Mouse (Mus musculus) embryonic fibroblast, embryonic 13.5 days (primary cell): ENCODE measurements at regions not wholly inside any gene's neighbourhood (a gene's known extent, or its start where the extent isn't known, plus 50 kb on each side); places are given as distances from the start of the nearest gene placed in this dataset.

Experiments
- CTCF ChIP-seq: IDR thresholded peaks from 2 replicates; pipeline ENCODE4 v1.5.1; 2011; ENCODE audit warnings: mild to moderate bottlenecking, control low read depth, low read length, moderate library complexity, borderline replicate concordance; ENCODE audit not compliant: insufficient read depth
- POLR2A ChIP-seq: IDR thresholded peaks from 2 replicates; pipeline ENCODE4 v1.6.1; 2011; ENCODE audit warnings: low read depth, mild to moderate bottlenecking, control low read depth, low read length, moderate library complexity

DNA sequence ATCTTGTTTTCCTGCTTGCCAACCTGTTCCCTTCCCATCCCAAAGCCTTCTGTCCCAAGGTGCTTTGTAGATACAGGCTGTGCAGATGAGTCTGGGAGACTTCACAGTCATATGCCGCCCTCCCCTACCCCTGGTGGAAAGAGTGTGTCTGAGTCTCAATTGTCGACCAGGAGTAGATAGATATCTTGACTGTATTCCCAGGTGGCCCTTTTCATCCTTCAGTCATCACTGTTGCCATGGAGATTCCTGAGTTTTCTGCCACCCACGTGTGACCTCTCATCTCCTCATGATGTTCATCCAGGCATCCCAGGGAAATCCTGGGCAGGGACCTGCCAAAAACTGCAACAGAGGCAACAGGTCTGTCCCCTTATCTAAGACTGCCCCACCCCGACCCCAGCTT lies 128.1 kb upstream of the Adamts18 start:
- TF ChIP-seq POLR2A (no peak), CTCF (no peak)
